Mouse (Mus musculus) cortical plate, adult 2 months (tissue): ENCODE measurements around the gene Rgs6.

Experiments used
- CTCF ChIP-seq: fragments of 200-500 bp; IDR thresholded peaks from 2 replicates; pipeline ENCODE4 v1.5.1; 2011; ENCODE audit warnings: mild to moderate bottlenecking, control low read depth, low read length; ENCODE audit not compliant: insufficient read depth; ENCODE audit errors: extremely low read depth
- POLR2A ChIP-seq: fragments of 200-500 bp; IDR thresholded peaks from 2 replicates; pipeline ENCODE4 v1.6.1; 2011; ENCODE audit warnings: mild to moderate bottlenecking, low read length, control low read depth; ENCODE audit not compliant: insufficient read depth; ENCODE audit errors: extremely low read depth

- TF ChIP-seq CTCF, result no peak
- TF ChIP-seq POLR2A, result no peak
These were observed 211.8 kb downstream of the Rgs6 start for GRCm38 (mm10) chr12:82799892-82800291.
